Mouse (Mus musculus): ENCODE measurements around the gene Hlcs.

- no peak for TF ChIP-seq POLR2A (IDR thresholded peaks at IDR 0.05; ENCODE audit: insufficient read depth, low read length)
- no peak for TF ChIP-seq CTCF (IDR thresholded peaks at IDR 0.05; ENCODE audit: low read depth, low read length)
These were observed 218.9 kb downstream of the Hlcs start for GRCm38 (mm10) chr16:94094251-94095108.

Data from ES-Bruce4 (cell line).